Mouse (Mus musculus) urinary bladder, postnatal 4 days (tissue): ENCODE measurements around the gene Rpl3l.
"Not testable (repeated sequence)": the region's sequence is repeated elsewhere in the genome, so short reads cannot be mapped to it uniquely, and the experiment has no call there.

Source experiments
- DNase-seq, 2 experiments: peaks; one replicate each; pipeline ENCODE4 v3.0.0; 2021 to 2022; ENCODE audit warnings: low spot score in 2 of 2

The Rpl3l gene

GRCm38 (mm10) chr17:24719494-24720222 is 8.0 kb upstream of the Rpl3l start:
- peak; percentile 98 to 99 for DNase-seq

- DNase-seq = not testable (repeated sequence)
These were observed 7.0 kb upstream of the Rpl3l start for GRCm38 (mm10) chr17:24720616-24721015.

DNA sequence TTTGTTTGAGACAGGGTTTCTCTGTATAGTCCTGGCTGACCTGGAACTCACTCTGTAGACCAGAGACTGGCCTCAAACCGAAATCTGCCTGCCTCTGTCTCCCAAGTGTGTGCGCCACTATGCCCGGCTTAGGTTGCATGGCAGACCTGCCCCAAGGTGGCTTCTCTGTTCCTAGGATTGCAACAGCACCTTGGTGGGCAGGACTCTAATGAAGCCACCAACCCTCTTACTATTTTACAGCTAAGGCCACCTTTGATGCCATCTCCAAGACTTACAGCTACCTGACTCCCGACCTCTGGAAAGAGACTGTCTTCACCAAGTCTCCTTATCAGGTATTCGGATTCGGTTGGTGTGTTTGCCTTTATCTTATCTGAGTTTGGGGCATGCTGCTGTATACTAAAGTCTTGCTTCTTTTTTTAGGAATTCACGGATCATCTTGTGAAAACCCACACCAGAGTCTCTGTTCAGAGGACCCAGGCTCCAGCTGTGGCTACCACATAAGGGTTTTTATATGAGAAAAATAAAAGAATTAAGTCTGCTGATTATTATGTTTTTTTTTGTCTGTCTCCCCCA is 6.2 kb upstream of the Rpl3l start:
- DNase-seq = not testable (repeated sequence)

GRCm38 (mm10) chr17:24722220-24722924 is 5.2 kb upstream of the Rpl3l start:
- DNase-seq = no peak

GRCm38 (mm10) chr17:24723122-24723880 is 4.3 kb upstream of the Rpl3l start:
- DNase-seq = no peak

GRCm38 (mm10) chr17:24723881-24724180 is 3.8 kb upstream of the Rpl3l start:
- DNase-seq = no peak

- DNase-seq = peak; percentile 92 to 97
These were observed 3.4 kb upstream of the Rpl3l start, which contains the start of gene Ndufb10 for GRCm38 (mm10) chr17:24724184-24724583. Ndufb10 (minus strand) TSS chr17:24724478.

- no peak for DNase-seq
These were observed 1.8 kb upstream of the Rpl3l start for GRCm38 (mm10) chr17:24725637-24726390.

- DNase-seq = no peak
These were observed 564 bp downstream of the Rpl3l start for GRCm38 (mm10) chr17:24728184-24728583.

DNA sequence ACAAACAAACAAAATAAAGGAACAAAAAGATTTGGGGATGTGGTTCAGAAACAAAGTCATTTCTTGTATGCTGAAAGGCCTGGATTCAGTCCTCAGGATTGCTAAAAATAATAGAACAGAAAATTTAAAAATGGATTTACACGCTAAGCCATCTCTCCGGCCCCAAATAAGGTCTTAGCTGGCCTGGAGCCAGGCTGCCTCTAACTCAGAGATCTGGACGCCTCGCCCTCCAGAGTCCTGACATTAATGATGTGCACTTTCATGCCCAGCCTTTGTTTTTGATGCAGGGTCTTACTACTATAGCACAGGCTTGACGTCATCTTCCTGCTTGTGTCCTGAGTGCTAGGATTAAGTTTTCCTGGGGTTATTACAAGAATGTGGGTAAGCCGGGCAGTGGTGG is 1.4 kb downstream of the Rpl3l start:
- DNase-seq = no peak

- DNase-seq = no peak
These were observed 3.2 kb downstream of the Rpl3l start for GRCm38 (mm10) chr17:24730787-24731186.

GRCm38 (mm10) chr17:24732233-24732935 is 4.8 kb downstream of the Rpl3l start:
- no peak for DNase-seq

- no peak for DNase-seq
These were observed 5.9 kb downstream of the Rpl3l start for GRCm38 (mm10) chr17:24733434-24734050.

DNA sequence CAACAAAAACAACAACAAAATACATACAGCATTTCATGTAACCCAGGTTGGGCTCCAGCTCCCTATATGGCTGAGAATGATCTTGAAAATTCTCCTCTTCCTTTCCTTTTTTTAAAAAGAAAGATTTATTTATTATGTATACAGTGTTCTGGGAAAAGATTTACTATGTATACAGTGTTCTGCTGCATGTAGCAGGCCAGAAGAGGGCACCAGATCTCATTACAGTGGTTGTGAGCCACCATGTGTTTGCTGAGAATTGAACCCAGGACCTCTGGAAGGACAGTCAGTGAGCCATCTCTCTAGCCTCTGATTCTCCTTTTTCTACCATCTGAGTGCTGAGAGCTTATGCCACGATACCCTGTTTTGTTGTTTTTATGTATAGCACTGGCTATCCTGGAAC is 6.9 kb downstream of the Rpl3l start:
- no peak for DNase-seq

DNA sequence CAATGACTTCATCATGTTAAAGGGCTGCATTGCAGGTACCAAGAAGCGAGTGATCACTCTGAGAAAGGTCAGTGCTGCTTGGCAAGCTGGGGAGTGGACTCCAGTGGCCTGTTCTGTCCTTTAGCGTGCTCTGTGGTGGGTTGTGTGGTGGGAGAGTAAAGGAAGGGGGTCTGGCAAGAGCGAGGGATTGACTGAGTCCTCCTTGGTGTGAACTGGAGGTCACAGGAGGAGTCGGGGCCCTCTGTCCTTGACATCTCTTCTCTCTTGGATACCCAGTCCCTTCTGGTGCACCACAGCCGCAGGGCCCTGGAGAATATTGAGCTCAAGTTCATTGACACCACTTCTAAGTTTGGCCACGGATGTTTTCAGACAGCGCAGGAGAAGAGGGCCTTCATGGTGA is 7.8 kb downstream of the Rpl3l start:
- no peak for DNase-seq

GRCm38 (mm10) chr17:24736330-24737051 is 8.9 kb downstream of the Rpl3l start, which contains the start of gene Msrb1:
Msrb1 (plus strand) TSS chr17:24736642.
- peak; percentile 95 to 96 for DNase-seq

- no peak for DNase-seq
These were observed 9.7 kb downstream of the Rpl3l start for GRCm38 (mm10) chr17:24737135-24737810.

DNA sequence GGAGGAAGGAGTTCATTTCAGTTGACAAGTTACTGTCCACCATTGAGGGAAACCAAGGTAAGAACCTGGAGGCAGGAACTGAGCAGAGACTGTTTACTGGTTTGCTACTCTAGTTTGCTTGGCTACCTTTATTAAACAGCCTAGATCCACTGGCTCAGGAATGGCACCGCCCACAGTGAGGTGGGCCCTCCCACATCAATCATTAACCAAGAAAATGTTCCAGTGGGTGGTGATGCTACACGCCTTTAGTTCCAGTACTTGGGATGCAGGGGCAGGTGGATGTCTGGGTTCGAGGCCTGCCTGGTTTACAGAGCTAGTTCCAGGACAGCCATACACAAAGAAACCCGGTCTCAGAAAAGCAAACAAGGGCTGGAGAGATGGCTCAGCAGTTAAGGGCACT is 10.6 kb downstream of the Rpl3l start:
- no peak for DNase-seq

- no peak for DNase-seq
These were observed 12.3 kb downstream of the Rpl3l start for GRCm38 (mm10) chr17:24739926-24740325.
